Comparison of ENCODE assay signal across 16 mouse cellular contexts in genomic region chr14:93868211-93868610, GRCm38 (mm10).
"Had no signal": no experiment of that assay in that cellular context is flagged by ENCODE, and none has a peak within 500 bp of the region (broad histone marks: within the 10 kb centered on the region; RNA-seq: fewer than 3 reads in every experiment).

No protein-coding gene starts in this region.

- H3K4me3 ChIP-seq: neural tube, embryonic 12.5 days; neural tube, embryonic 13.5 days; neural tube, embryonic 15.5 days; stomach, embryonic 15.5 days had no signal

- H3K27me3 ChIP-seq: neural tube, embryonic 12.5 days; neural tube, embryonic 13.5 days; neural tube, embryonic 15.5 days; stomach, embryonic 15.5 days had no signal

- H3K4me1 ChIP-seq: neural tube, embryonic 12.5 days; neural tube, embryonic 13.5 days; neural tube, embryonic 15.5 days; stomach, embryonic 15.5 days had no signal

- H3K9ac ChIP-seq: neural tube, embryonic 12.5 days; neural tube, embryonic 13.5 days; neural tube, embryonic 15.5 days; stomach, embryonic 15.5 days had no signal

- H3K36me3 ChIP-seq: neural tube, embryonic 12.5 days; neural tube, embryonic 13.5 days; neural tube, embryonic 15.5 days; stomach, embryonic 15.5 days had no signal

- H3K9me3 ChIP-seq: neural tube, embryonic 12.5 days; neural tube, embryonic 13.5 days; neural tube, embryonic 15.5 days; stomach, embryonic 15.5 days had no signal

- H3K4me2 ChIP-seq: neural tube, embryonic 12.5 days; neural tube, embryonic 13.5 days; neural tube, embryonic 15.5 days; stomach, embryonic 15.5 days had no signal

- DNase-seq: right cerebral cortex, adult 18-20 months; right cerebral cortex, postnatal 14 days; right cerebral cortex, postnatal 25 days; right cerebral cortex, postnatal 4 days; spleen, adult 18-20 months; thymus, adult 18-20 months; thymus, adult 2 months; thymus, postnatal 14 days; thymus, postnatal 25 days; thymus, postnatal 36 days; thymus, postnatal 4 days had no signal

- H3K27ac ChIP-seq: neural tube, embryonic 12.5 days; neural tube, embryonic 13.5 days; neural tube, embryonic 15.5 days; stomach, embryonic 15.5 days; stomach, postnatal 0 days had no signal
